Mouse (Mus musculus): Measurements from ENCODE around the gene Hells. TPM values are rescaled to one million over a fixed set of nuclear protein-coding genes. Genes with fewer than 3 reads are reported as not detected.

Gene Hells
- 115 and 122 TPM in 2 replicates for polyA plus RNA-seq (2016; fragmentation: Nextera tagmentation; extraction: Ambion mirVana)

GRCm38 (mm10) chr19:38930788-38931565 lies at the start of gene Hells:
Hells (plus strand) TSS chr19:38930915.
- no peaks in the 10 kb centered on the region for H3K27me3 ChIP-seq (ENCODE audit: poor library complexity, severe bottlenecking)
- H3K4me3 ChIP-seq: peak within 1 kb of the TSS; percentile 90
- H3K36me3 ChIP-seq (replicated peaks): peaks cover 37% of the 10 kb centered on the region
- DNase-seq (ENCODE audit: extremely low spot score, low spot score): peak; percentile 89
- under 1% methylated on average over 76 of the region's 76 CpGs for WGBS
- peaks cover 23% of the 10 kb centered on the region for H3K4me1 ChIP-seq
- H3K27ac ChIP-seq: peak within 1 kb of the TSS; percentile 99
- H3K9me3 ChIP-seq: no peaks in the 10 kb centered on the region

DNA sequence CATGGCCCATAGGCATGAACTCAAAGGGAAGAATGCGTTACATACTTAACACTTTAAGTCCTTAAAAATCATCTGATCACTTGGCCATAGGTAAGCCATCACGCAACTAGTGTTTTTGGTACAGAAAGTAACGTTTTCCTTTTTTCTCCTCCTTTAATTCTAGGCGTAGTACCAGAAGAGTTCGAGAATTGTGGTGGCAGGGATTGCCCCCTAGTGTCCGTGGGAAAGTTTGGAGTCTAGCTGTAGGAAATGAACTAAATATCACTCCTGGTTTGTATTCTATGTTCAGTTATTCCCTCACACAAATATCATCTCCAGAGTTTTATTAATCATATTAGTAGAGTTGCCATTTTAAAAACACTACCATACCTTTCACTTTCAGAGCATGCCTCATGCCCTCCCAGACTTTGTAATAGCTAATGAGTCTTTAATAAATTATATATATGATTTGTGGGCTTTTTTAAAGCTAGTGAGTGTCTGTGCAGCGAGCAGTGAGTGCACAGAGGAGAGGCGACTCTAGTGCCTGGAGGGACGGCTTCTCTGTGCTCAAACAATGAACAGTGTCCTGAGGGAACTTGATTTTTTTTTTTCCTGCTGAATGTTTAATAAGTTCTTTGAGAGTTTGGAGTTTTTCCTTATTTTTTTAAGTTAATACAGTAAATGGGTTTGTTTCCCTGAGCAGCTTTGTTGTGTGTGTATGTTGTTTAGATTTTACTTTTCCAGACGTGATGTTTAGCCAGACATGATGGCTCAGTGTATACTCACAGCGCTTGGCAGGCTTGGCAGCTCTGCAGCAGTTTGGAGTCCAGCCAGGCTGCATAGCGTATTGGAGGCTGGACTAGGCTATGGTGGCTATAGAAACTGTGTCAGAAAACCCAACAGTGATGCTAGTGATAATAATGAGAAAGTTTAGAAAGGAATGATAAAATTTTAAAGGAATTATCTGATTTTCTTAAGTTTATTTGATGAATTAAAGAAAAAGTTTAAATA lies 29.3 kb upstream of the Hells start:
- Histone ChIP-seq H3K4me1 (no peaks in the 10 kb centered on the region), H3K27ac (no peak overlapping the region), H3K4me3 (no peak overlapping the region), H3K9me3 (no peaks in the 10 kb centered on the region), H3K27me3 (ENCODE audit: poor library complexity, severe bottlenecking) (no peaks in the 10 kb centered on the region), H3K36me3 (replicated peaks) (0 out of 2 replicates have a peak, but pooled peaks cover 4% of the 10 kb centered on the region)
- no peak for DNase-seq (ENCODE audit: extremely low spot score, low spot score)
- 88% methylated on average over 12 of the region's 12 CpGs for WGBS

DNA sequence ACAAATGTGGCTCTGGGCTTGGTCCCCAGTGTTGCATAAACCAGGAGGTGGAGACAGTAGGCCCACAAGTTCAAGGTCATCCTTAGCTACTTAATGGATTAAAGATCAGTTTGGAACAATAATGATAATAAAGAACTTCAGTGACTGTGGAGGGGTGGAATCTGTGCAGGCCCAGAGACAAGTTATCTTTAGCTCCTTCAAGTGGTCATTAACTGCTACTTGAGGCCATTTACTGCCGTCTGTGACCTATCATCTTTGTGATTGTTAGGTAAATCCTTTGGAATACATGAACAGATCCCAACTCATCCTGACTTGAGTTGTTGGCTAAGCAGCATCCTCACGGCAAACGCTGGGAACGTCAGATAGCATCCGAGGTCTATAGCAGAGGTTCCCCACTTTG lies 28.2 kb upstream of the Hells start:
- DNase-seq (ENCODE audit: extremely low spot score, low spot score): no peak
- no peaks in the 10 kb centered on the region for H3K27me3 ChIP-seq (ENCODE audit: poor library complexity, severe bottlenecking)
- H3K9me3 ChIP-seq: no peaks in the 10 kb centered on the region
- H3K27ac ChIP-seq: no peak overlapping the region
- no peak overlapping the region for H3K4me3 ChIP-seq
- no peaks in the 10 kb centered on the region for H3K4me1 ChIP-seq
- 95% methylated on average over 5 of the region's 5 CpGs for WGBS
- H3K36me3 ChIP-seq (replicated peaks): 0 out of 2 replicates have a peak, but pooled peaks cover 4% of the 10 kb centered on the region

- H3K27me3 ChIP-seq (ENCODE audit: poor library complexity, severe bottlenecking): no peaks in the 10 kb centered on the region
- peaks cover 17% of the 10 kb centered on the region for H3K36me3 ChIP-seq (replicated peaks)
- no peak overlapping the region for H3K4me3 ChIP-seq
- no peak overlapping the region for H3K27ac ChIP-seq
- WGBS: 94% methylated on average over 9 of the region's 9 CpGs
- no peaks in the 10 kb centered on the region for H3K4me1 ChIP-seq
- DNase-seq (ENCODE audit: extremely low spot score, low spot score): no peak
- no peaks in the 10 kb centered on the region for H3K9me3 ChIP-seq
These were observed 16.9 kb upstream of the Hells start for GRCm38 (mm10) chr19:38913786-38914185.

- WGBS: 91% methylated on average over 15 of the region's 15 CpGs
- H3K4me1 ChIP-seq: no peaks in the 10 kb centered on the region
These were observed 15.8 kb upstream of the Hells start for GRCm38 (mm10) chr19:38914926-38915325.

DNA sequence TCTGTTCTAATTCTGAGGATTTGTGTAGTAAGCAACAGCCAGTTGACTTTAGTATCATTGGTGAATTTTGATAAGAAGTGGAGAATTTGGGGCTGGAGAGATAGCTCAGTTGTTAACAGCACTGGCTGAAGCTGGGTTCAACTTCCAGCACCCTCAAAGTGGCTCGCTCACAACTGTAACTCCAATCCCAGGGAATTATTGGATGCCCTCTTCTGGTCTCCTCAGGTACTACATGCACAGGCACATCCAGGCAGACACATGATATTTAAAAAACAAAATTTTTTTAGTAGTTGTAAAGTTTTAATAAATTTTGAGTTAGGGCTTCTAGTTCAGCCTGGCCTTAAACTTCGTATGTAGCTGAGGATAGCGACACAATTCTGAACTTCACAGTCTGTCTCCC lies 15.0 kb upstream of the Hells start:
- DNase-seq (ENCODE audit: extremely low spot score, low spot score): peak; percentile 20
- Histone ChIP-seq H3K4me1 (no peaks in the 10 kb centered on the region), H3K27ac (no peak overlapping the region), H3K36me3 (replicated peaks) (peaks cover 17% of the 10 kb centered on the region), H3K4me3 (no peak overlapping the region), H3K9me3 (no peaks in the 10 kb centered on the region), H3K27me3 (ENCODE audit: poor library complexity, severe bottlenecking) (no peaks in the 10 kb centered on the region)
- WGBS: 49% methylated on average over 3 of the region's 3 CpGs

More at GRCm38 (mm10) chr19:38914926-38915325, 15.8 kb upstream of the Hells start:
- H3K9me3 ChIP-seq: no peaks in the 10 kb centered on the region
- no peak for DNase-seq (ENCODE audit: extremely low spot score, low spot score)
- no peaks in the 10 kb centered on the region for H3K27me3 ChIP-seq (ENCODE audit: poor library complexity, severe bottlenecking)
- H3K36me3 ChIP-seq (replicated peaks): peaks cover 17% of the 10 kb centered on the region
- H3K4me3 ChIP-seq: no peak overlapping the region
- H3K27ac ChIP-seq: no peak overlapping the region

DNA sequence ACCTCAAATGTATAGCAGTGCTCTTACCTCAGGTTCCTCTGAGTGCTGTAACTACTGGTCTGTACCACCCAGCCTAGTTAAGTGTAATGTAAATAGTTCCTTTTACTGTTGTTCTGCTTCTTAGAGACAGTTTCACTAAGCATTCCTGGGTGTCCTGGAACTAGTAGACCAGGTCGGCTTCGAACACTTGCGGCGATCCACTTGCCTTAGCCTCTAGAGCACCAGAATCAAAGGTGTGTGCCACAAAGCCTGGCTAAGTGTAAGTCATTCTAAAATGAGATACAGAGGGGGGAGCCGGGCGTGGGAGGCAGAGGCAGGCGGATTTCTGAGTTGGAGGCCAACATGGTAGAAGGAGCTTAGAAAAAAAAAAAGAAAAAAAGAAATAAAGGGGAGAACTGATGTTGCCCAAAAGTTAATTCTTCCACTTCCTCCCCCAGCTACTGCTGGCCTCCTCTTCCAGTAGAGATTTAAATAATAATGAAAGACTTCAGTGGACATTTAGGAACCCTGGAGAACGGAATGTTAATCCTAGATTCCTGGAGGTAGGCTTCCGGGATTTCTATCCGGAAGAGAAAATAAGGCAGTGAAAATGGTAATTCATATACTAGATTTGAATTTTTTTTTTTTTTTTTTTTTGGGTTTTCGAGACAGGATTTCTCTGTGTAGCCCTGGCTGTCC lies 2.1 kb upstream of the Hells start:
- H3K4me3 ChIP-seq: no peak overlapping the region
- H3K9me3 ChIP-seq: no peaks in the 10 kb centered on the region
- H3K4me1 ChIP-seq: peaks cover 23% of the 10 kb centered on the region
- peaks cover 14% of the 10 kb centered on the region for H3K36me3 ChIP-seq (replicated peaks)
- H3K27me3 ChIP-seq (ENCODE audit: poor library complexity, severe bottlenecking): no peaks in the 10 kb centered on the region
- H3K27ac ChIP-seq: no peak overlapping the region
- no peak for DNase-seq (ENCODE audit: extremely low spot score, low spot score)
- WGBS: 96% methylated on average over 10 of the region's 11 CpGs

- 82% methylated on average over 13 of the region's 13 CpGs for WGBS
- no peak for DNase-seq (ENCODE audit: extremely low spot score, low spot score)
- no peak overlapping the region for H3K27ac ChIP-seq
- H3K27me3 ChIP-seq (ENCODE audit: poor library complexity, severe bottlenecking): no peaks in the 10 kb centered on the region
- H3K36me3 ChIP-seq (replicated peaks): peaks cover 24% of the 10 kb centered on the region
- H3K4me1 ChIP-seq: peaks cover 23% of the 10 kb centered on the region
- no peaks in the 10 kb centered on the region for H3K9me3 ChIP-seq
- peak overlapping the region; percentile 90; the same call in 1 of the 2 replicates for H3K4me3 ChIP-seq
These were observed 1.1 kb upstream of the Hells start for GRCm38 (mm10) chr19:38929471-38930251.

- Histone ChIP-seq H3K27me3 (ENCODE audit: poor library complexity, severe bottlenecking) (no peaks in the 10 kb centered on the region), H3K4me1 (peaks cover 23% of the 10 kb centered on the region), H3K4me3 (peak overlapping the region; percentile 90), H3K27ac (peak overlapping the region; percentile 99), H3K9me3 (no peaks in the 10 kb centered on the region), H3K36me3 (replicated peaks) (peaks cover 31% of the 10 kb centered on the region)
- 3% methylated on average over 23 of the region's 23 CpGs for WGBS
- no peak for DNase-seq (ENCODE audit: extremely low spot score, low spot score)
These were observed 395 bp upstream of the Hells start for GRCm38 (mm10) chr19:38930252-38930787.

DNA sequence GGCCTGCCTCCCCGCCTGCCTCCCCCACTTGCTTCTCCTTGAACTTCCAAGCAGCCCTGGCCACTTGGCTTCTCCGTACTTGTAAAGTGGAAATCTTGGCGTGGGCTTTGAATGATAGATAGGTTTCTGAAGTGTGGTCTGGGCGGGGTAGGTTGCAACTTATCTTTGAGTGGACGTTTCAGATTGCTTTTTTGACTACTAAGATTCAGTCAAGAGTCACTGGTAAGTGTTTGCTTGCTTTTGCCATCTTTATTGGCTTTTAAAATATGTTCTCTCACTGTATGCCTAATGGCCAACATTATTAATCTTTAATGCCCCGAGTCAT lies 813 bp downstream of the Hells start:
- 2% methylated on average over 6 of the region's 6 CpGs for WGBS
- no peak for DNase-seq (ENCODE audit: extremely low spot score, low spot score)
- H3K27ac ChIP-seq: peak overlapping the region; percentile 99
- H3K4me3 ChIP-seq: peak overlapping the region; percentile 90
- no peaks in the 10 kb centered on the region for H3K9me3 ChIP-seq
- no peaks in the 10 kb centered on the region for H3K27me3 ChIP-seq (ENCODE audit: poor library complexity, severe bottlenecking)
- H3K36me3 ChIP-seq (replicated peaks): peaks cover 43% of the 10 kb centered on the region
- peaks cover 23% of the 10 kb centered on the region for H3K4me1 ChIP-seq

DNA sequence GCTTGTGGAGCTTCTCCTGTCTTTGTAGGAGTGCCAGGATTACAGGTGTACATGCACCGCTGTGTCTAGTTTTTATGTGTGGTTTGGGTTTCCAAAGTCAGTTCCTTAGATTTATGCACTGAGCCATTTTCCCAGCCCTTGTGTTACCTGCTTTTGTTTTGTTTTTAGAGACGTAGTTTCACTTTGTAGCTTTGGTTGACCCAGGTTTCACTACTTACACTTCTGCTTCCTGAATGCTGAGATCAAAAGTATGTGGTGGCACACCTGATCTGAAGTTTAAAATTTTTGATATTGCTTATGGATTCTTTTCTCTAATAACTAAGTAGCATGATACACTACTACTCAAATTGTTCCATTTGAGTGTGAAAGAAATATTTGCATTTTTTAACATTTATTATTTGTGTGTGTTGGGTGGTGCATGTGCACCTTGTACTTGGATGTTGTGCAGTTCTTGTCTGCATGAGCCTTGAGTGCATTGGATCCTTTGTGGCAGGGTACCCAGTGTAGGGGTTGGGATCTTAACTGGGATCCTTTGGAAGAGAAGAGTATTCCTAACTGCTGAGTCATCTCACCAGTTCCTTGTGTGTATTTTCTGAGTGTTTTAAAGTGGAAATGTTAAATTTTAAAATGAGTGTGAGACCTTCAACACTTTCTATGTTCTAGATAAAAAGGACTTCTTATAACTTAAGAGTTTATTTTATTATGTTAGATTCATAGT lies 14.0 kb downstream of the Hells start:
- DNase-seq (ENCODE audit: extremely low spot score, low spot score): no peak
- WGBS: 92% methylated on average over 2 of the region's 2 CpGs

More for the DNA sequence above, 14.0 kb downstream of the Hells start:
- Histone ChIP-seq H3K4me3 (no peak overlapping the region), H3K27ac (no peak overlapping the region), H3K9me3 (no peaks in the 10 kb centered on the region), H3K4me1 (no peaks in the 10 kb centered on the region), H3K36me3 (replicated peaks) (peaks cover 99% of the 10 kb centered on the region), H3K27me3 (ENCODE audit: poor library complexity, severe bottlenecking) (no peaks in the 10 kb centered on the region)

All from forebrain, embryonic 10.5 days (tissue).